8 mouse cellular contexts compared by ENCODE assay signal in the genomic region with DNA sequence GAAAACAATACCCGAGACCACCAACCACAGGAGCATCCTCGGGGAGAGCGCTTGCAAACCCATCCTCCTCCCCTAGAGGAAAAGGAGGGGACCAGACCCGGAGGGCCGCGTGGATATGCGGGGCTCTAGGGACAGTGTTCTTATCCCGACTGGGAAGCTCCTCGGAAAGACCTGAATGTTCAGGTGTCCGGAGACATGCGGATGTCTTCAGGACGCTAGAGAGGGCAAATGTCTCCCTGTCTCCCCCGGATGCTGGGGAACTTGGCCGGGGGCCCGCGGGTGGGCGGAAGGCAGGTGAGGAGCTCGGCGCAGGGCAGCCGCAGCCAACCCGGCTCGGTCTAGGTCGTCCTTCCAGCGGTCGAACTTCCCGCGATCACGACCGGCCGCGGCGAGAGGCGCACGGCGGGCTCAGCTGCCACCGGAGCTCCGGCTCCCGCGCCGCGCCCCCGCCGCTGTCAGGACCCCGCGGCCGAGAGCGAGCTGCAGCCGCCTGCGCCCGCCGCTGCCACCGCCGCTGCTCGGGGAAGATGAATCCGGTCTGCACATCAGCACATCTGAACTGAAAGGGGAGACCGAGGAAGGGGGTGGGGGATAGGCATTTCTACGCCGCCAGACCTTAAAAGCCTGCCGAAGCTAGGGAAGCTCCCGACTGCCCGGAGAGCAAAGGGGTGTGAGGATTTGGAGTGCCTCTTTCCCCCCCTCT. TPM values are rescaled to one million over a fixed set of nuclear protein-coding genes. Genes with fewer than 3 reads are reported as not detected.
DNase-seq lines count a peak whose midpoint lies in the region; ATAC-seq and TF ChIP-seq lines count a peak whose summit lies in the region.

No protein-coding gene starts in this region.

- no peak for TF ChIP-seq POLR2A in small intestine, adult 2 months (IDR thresholded peaks at IDR 0.05; ENCODE audit: low read depth, low read length)

- peak overlapping the region; percentile 58 for H3K9ac ChIP-seq in forebrain, postnatal 0 days

- no peak overlapping the region for H3K27ac ChIP-seq in forebrain, postnatal 0 days (ENCODE audit: low read depth, low read length)
- no peak overlapping the region for H3K27ac ChIP-seq in small intestine, adult 2 months (ENCODE audit: insufficient read depth, low read depth, low read length)

- peak overlapping the region; percentile 97 for H3K4me2 ChIP-seq in forebrain, postnatal 0 days (ENCODE audit: low read depth)

- peaks cover 9% of the 10 kb centered on the region; the same call in 1 of the 2 replicates for H3K27me3 ChIP-seq in forebrain, postnatal 0 days (ENCODE audit: insufficient read depth, low read length)
- H3K27me3 ChIP-seq in small intestine, adult 2 months (ENCODE audit: control insufficient read depth, insufficient read depth, low read length): peaks cover 16% of the 10 kb centered on the region

- DNase-seq in adrenal gland, adult (ENCODE audit: inconsistent age in 2 of 2, low spot score in 1 of 2): peak; percentile 25 to 70
- DNase-seq in adrenal gland, adult 8-10 months: no peak
- peak; percentile 70 to 83 for DNase-seq in cerebellum, adult 18-20 months
- peak; percentile 55 for DNase-seq in forebrain, postnatal 0 days
- DNase-seq in heart, postnatal 4 days: peak; percentile 40
- peak; percentile 19 to 20 for DNase-seq in left cerebral cortex, postnatal 25 days (ENCODE audit: low spot score in 2 of 2)

- 1% methylated on average over 61 of the region's 61 CpGs for WGBS in forebrain, postnatal 0 days
- 1% methylated on average over 61 of the region's 61 CpGs for WGBS in small intestine, adult 2 months

- H3K9me3 ChIP-seq in forebrain, postnatal 0 days (ENCODE audit: low read length): no peaks in the 10 kb centered on the region

- peak; percentile 20 for TF ChIP-seq CTCF in forebrain, postnatal 0 days (IDR thresholded peaks at IDR 0.05; ENCODE audit: low read depth)
- no peak for TF ChIP-seq CTCF in small intestine, adult 2 months (IDR thresholded peaks at IDR 0.05; ENCODE audit: extremely low read depth, insufficient read length, insufficient replicate concordance, low read depth, low read length)

- H3K36me3 ChIP-seq in forebrain, postnatal 0 days (ENCODE audit: insufficient read depth): no peaks in the 10 kb centered on the region
- no peaks in the 10 kb centered on the region for H3K36me3 ChIP-seq in small intestine, adult 2 months (ENCODE audit: control insufficient read depth, insufficient read depth, low read length)

- peak overlapping the region; percentile 69 for H3K4me3 ChIP-seq in forebrain, postnatal 0 days (ENCODE audit: low read depth, low read length)
- H3K4me3 ChIP-seq in small intestine, adult 2 months (ENCODE audit: low read depth, low read length): peak overlapping the region; percentile 63

- ATAC-seq in forebrain, postnatal 0 days: peak; percentile 74
- ATAC-seq in megakaryocyte progenitor cell, adult 5-6 weeks (replicated peaks; ENCODE audit: poor library complexity): peak; percentile 52

- peaks cover 3% of the 10 kb centered on the region; the same call in 1 of the 2 replicates for H3K4me1 ChIP-seq in forebrain, postnatal 0 days (ENCODE audit: insufficient read depth)
- H3K4me1 ChIP-seq in small intestine, adult 2 months (ENCODE audit: control insufficient read depth, insufficient read depth, insufficient read length, low read length): 0 out of 2 replicates have a peak, but pooled peaks cover 4% of the 10 kb centered on the region

- intact Hi-C loops in left cerebral cortex, postnatal 25 days (cut with DNase I): loop anchor here (5.0 kb wide), 1 partner anchor 342 kb away; no protein-coding TSS in a partner anchor

RNA-seq across cellular contexts. Expression of gene Tll1, which starts 0.6 kb away (rescaled TPM):
- 1 to 10 TPM; 2.9 to 4.9 (median 4.4) TPM for total RNA-seq in adrenal gland, adult 8-10 months (2022)
- 2.7 and 3.6 TPM in 2 replicates for total RNA-seq in forebrain, postnatal 0 days (2014; rRNA removed)
- polyA plus RNA-seq in forebrain, postnatal 0 days (2015; fragmentation: Nextera tagmentation; extraction: Ambion mirVana): 0.49 and 1.3 TPM in 2 replicates
- total RNA-seq in heart, postnatal 4 days (2021): 1 to 10 TPM; 1.8 to 2.1 TPM
- 1 to 10 TPM; 2.1 to 4.1 TPM for total RNA-seq in left cerebral cortex, postnatal 25 days (2021)
- total RNA-seq in megakaryocyte progenitor cell, adult 5-6 weeks (2015): not detected in 2 replicates
- not detected in 2 replicates for total RNA-seq in megakaryocyte progenitor cell, adult 5-6 weeks (2017)
- 0.14 and 0.33 TPM in 2 replicates for polyA plus RNA-seq in small intestine, adult 2 months (2012; rRNA removed)
